Mouse (Mus musculus): ENCODE results near the gene Golga4. TPM values are rescaled to one million over a fixed set of nuclear protein-coding genes. Genes with fewer than 3 reads are reported as not detected.

Gene Golga4
- 97.0 TPM for total RNA-seq (2023)

DNA sequence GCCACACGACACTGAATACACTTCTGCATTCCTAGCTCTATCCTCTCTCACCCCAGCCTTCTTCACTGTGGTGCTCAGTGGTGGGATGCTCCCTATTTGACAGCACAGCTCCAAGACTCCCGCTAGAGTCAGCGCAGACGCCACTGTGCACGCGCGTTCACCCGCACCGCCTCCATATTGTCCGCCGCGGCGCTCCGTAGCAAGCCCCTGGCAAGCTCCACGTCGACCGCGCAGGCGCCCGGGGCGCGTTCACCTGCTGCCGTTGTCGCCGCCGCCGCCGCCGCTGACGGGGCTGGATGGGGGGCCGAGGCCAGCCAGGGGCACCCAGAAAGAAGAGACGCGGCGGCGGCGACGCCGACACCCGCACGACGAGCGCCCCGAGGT is at the start of gene Golga4:
Gene Golga4, plus strand, starts transcription at position 248 of the 384 bp plus-strand sequence.

DNA sequence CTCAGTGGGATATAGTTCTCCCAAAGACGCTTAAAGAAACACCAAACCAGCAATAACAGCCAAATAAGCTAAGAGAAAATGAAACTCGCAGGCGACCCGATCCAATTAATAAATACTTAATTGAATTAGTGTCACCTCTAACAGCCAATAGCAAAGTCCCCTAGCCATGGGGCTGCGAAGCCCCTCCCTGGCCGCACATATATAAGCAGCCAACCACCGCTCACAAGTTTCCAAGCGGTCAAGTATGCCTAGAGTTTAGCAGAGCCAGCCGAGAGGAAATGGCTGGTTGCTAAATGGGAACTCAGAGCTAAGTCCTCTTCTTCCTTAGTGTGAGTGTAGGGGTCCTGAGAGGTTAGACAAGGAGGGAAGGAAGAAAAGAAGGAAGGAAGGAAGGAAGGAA is 28.1 kb upstream of the Golga4 start, which contains the start of gene Eomes:
Gene Eomes, plus strand, starts transcription at position 252 of the 400 bp plus-strand sequence.

GRCm38 (mm10) chr9:118606148-118606816 is 100.2 kb downstream of the Golga4 start, which contains the start of gene Itga9:
Gene Itga9, plus strand, starts transcription at chr9:118606690.

Other genes starting within 250 kb of the Golga4 start
- gene Eomes, start 28.1 kb upstream of the Golga4 start, total RNA-seq (2023) = 3.3 TPM
- gene Itga9, start 100.4 kb downstream of the Golga4 start, total RNA-seq (2023) = 2.4 TPM